Mouse (Mus musculus) stomach, embryonic 14.5 days (tissue): ENCODE measurements around the gene St3gal2. TPM values are rescaled to one million over a fixed set of nuclear protein-coding genes. Genes with fewer than 3 reads are reported as not detected.
"Not testable (repeated sequence)": the region's sequence is repeated elsewhere in the genome, so short reads cannot be mapped to it uniquely, and the experiment has no call there.

Experiments
- ATAC-seq: fragments of 200-750 bp; cut with Nextera tagmentation; 2 replicates; pipeline ENCODE4 v1.8.0; 2017; ENCODE audit warnings: low read depth, moderate TSS enrichment; ENCODE audit not compliant: insufficient number of reproducible peaks, insufficient read depth, low FRiP score
- H3K27ac ChIP-seq: fragments of 300-500 bp; sonication (generic); 2 replicates; pipeline ENCODE4 v1.5.1; 2014; ENCODE audit warnings: mild to moderate bottlenecking, low read length, moderate library complexity, mixed read lengths
- H3K27me3 ChIP-seq: fragments of 300-500 bp; sonication (generic); 2 replicates; pipeline ENCODE4 v1.6.1; 2014; ENCODE audit warnings: low read length, control low read depth, mixed read lengths; ENCODE audit not compliant: control insufficient read depth, insufficient read depth
- H3K36me3 ChIP-seq: fragments of 300-500 bp; sonication (generic); 2 replicates; pipeline ENCODE4 v1.6.1; 2014; ENCODE audit warnings: mild to moderate bottlenecking, control low read depth, low read length, moderate library complexity, mixed read lengths; ENCODE audit not compliant: control insufficient read depth, insufficient read depth
- H3K4me1 ChIP-seq: fragments of 300-500 bp; sonication (generic); 2 replicates; pipeline ENCODE4 v1.6.1; 2014; ENCODE audit warnings: low read length, control low read depth, mixed read lengths; ENCODE audit not compliant: control insufficient read depth, insufficient read depth
- H3K4me2 ChIP-seq: fragments of 300-500 bp; sonication (generic); replicated peaks from 2 replicates; pipeline ENCODE4 v1.6.1; 2014; ENCODE audit warnings: low read depth, low read length, control low read depth
- H3K4me3 ChIP-seq: fragments of 300-500 bp; sonication (generic); 2 replicates; pipeline ENCODE4 v1.5.1; 2014; ENCODE audit warnings: low read depth, low read length, control low read depth
- H3K9ac ChIP-seq: fragments of 300-500 bp; sonication (generic); replicated peaks from 2 replicates; pipeline ENCODE4 v1.6.1; 2014; ENCODE audit warnings: low read depth, mild to moderate bottlenecking, control low read depth, low read length, moderate library complexity, mixed read lengths
- H3K9me3 ChIP-seq: fragments of 300-500 bp; sonication (generic); 2 replicates; pipeline ENCODE4 v1.6.1; 2016; ENCODE audit warnings: low read depth, low read length, control low read depth; ENCODE audit not compliant: control insufficient read depth
- WGBS: fragments of 180-500 bp; shearing (Covaris S2); extraction: QIAGEN DNeasy Blood & Tissue Kit; methylation state at CpG from one replicate; pipeline ENCODE4 v1.1.7; 2014; 5-methylcytosine and 5-hydroxymethylcytosine counted together
- polyA plus RNA-seq: library from polyadenylated mRNA; unstranded; fragments of >200 nt; fragmentation: Nextera tagmentation; extraction: Ambion mirVana; gene quantifications from 2 replicates; pipeline ENCODE4 v1.2.1, GENCODE M21; 2014

St3gal2 gene
- polyA plus RNA-seq, 1 experiment from 2014 or later = 11.0 TPM

GRCm38 (mm10) chr8:110929672-110930071 lies 9.9 kb downstream of the St3gal2 start:
- WGBS = 99% methylated on average over 5 of the region's 8 CpGs

GRCm38 (mm10) chr8:110931176-110931939 lies 11.6 kb downstream of the St3gal2 start:
- H3K27ac ChIP-seq = 0 out of 2 replicates have a peak overlapping the region, but pooled peaks have one; percentile 16
- H3K4me1 ChIP-seq = peaks cover 9% of the 10 kb centered on the region; the same call in 1 of the 2 replicates
- ATAC-seq = peak; percentile 47; the same call in 1 of the 2 replicates
- H3K4me3 ChIP-seq = no peak overlapping the region
- no peak overlapping the region for H3K9ac ChIP-seq
- no peaks in the 10 kb centered on the region for H3K36me3 ChIP-seq
- no peaks in the 10 kb centered on the region for H3K27me3 ChIP-seq
- no peaks in the 10 kb centered on the region for H3K9me3 ChIP-seq
- H3K4me2 ChIP-seq = no peak overlapping the region
- WGBS = 54% methylated on average over 12 of the region's 12 CpGs

More at GRCm38 (mm10) chr8:110929672-110930071, 9.9 kb downstream of the St3gal2 start:
- H3K27ac ChIP-seq, ATAC-seq, H3K36me3 ChIP-seq, H3K4me3 ChIP-seq, H3K4me2 ChIP-seq, H3K27me3 ChIP-seq, H3K9me3 ChIP-seq, H3K9ac ChIP-seq, H3K4me1 ChIP-seq: not testable (repeated sequence)

- 63% methylated on average over 3 of the region's 3 CpGs for WGBS
- H3K27me3 ChIP-seq = no peaks in the 10 kb centered on the region
- ATAC-seq = no peak
Measured at GRCm38 (mm10) chr8:110932444-110932843, 12.7 kb downstream of the St3gal2 start.

GRCm38 (mm10) chr8:110933272-110933671 lies 13.6 kb downstream of the St3gal2 start:
- 88% methylated on average over 2 of the region's 2 CpGs for WGBS
- H3K9ac ChIP-seq = no peak overlapping the region
- H3K4me1 ChIP-seq = peaks cover 5% of the 10 kb centered on the region; the same call in 1 of the 2 replicates
- no peak overlapping the region for H3K27ac ChIP-seq
- H3K9me3 ChIP-seq = no peaks in the 10 kb centered on the region
- H3K4me3 ChIP-seq = no peak overlapping the region
- H3K36me3 ChIP-seq = no peaks in the 10 kb centered on the region
- H3K27me3 ChIP-seq = no peaks in the 10 kb centered on the region
- H3K4me2 ChIP-seq = no peak overlapping the region
- no peak for ATAC-seq

More at GRCm38 (mm10) chr8:110932444-110932843, 12.7 kb downstream of the St3gal2 start:
- Histone ChIP-seq H3K9ac (no peak overlapping the region), H3K4me2 (no peak overlapping the region), H3K9me3 (no peaks in the 10 kb centered on the region), H3K27ac (no peak overlapping the region), H3K4me3 (no peak overlapping the region), H3K36me3 (no peaks in the 10 kb centered on the region), H3K4me1 (peaks cover 5% of the 10 kb centered on the region; the same call in 1 of the 2 replicates)

GRCm38 (mm10) chr8:110936217-110936616 lies 16.5 kb downstream of the St3gal2 start:
- no peaks in the 10 kb centered on the region for H3K27me3 ChIP-seq
- ATAC-seq = 0 out of 2 replicates have a peak, but pooled peaks have one; percentile 42
- no peak overlapping the region for H3K4me2 ChIP-seq
- no peak overlapping the region for H3K27ac ChIP-seq
- H3K4me1 ChIP-seq = peaks cover 5% of the 10 kb centered on the region; the same call in 1 of the 2 replicates
- WGBS = 91% methylated on average over 12 of the region's 12 CpGs
- no peak overlapping the region for H3K9ac ChIP-seq
- H3K4me3 ChIP-seq = no peak overlapping the region
- H3K36me3 ChIP-seq = peaks cover 2% of the 10 kb centered on the region; the same call in 1 of the 2 replicates
- no peaks in the 10 kb centered on the region for H3K9me3 ChIP-seq

GRCm38 (mm10) chr8:110938882-110939589 lies 19.3 kb downstream of the St3gal2 start:
- WGBS = 69% methylated on average over 6 of the region's 6 CpGs
- H3K4me1 ChIP-seq = no peaks in the 10 kb centered on the region
- no peaks in the 10 kb centered on the region for H3K9me3 ChIP-seq
- peak; percentile 57; the same call in 1 of the 2 replicates for ATAC-seq
- H3K27ac ChIP-seq = no peak overlapping the region
- H3K27me3 ChIP-seq = no peaks in the 10 kb centered on the region
- H3K36me3 ChIP-seq = peaks cover 2% of the 10 kb centered on the region; the same call in 1 of the 2 replicates
- H3K9ac ChIP-seq = no peak overlapping the region
- H3K4me3 ChIP-seq = no peak overlapping the region
- no peak overlapping the region for H3K4me2 ChIP-seq

GRCm38 (mm10) chr8:110940682-110941452 lies 21.1 kb downstream of the St3gal2 start:
- 83% methylated on average over 15 of the region's 15 CpGs for WGBS
- peaks cover 2% of the 10 kb centered on the region; the same call in 1 of the 2 replicates for H3K36me3 ChIP-seq
- H3K27ac ChIP-seq = peak overlapping the region; percentile 40; the same call in 1 of the 2 replicates
- H3K27me3 ChIP-seq = no peaks in the 10 kb centered on the region
- H3K4me2 ChIP-seq = no peak overlapping the region
- no peaks in the 10 kb centered on the region for H3K4me1 ChIP-seq
- no peak overlapping the region for H3K4me3 ChIP-seq
- ATAC-seq = no peak
- H3K9ac ChIP-seq = no peak overlapping the region
- H3K9me3 ChIP-seq = no peaks in the 10 kb centered on the region

GRCm38 (mm10) chr8:110941453-110941948 lies 21.8 kb downstream of the St3gal2 start:
- Histone ChIP-seq H3K9me3 (no peaks in the 10 kb centered on the region), H3K4me1 (no peaks in the 10 kb centered on the region), H3K4me3 (no peak overlapping the region), H3K27me3 (no peaks in the 10 kb centered on the region), H3K4me2 (no peak overlapping the region), H3K27ac (peak overlapping the region; percentile 40; the same call in 1 of the 2 replicates), H3K9ac (no peak overlapping the region), H3K36me3 (peaks cover 2% of the 10 kb centered on the region; the same call in 1 of the 2 replicates)
- WGBS = 62% methylated on average over 10 of the region's 10 CpGs
- ATAC-seq = no peak
